Mouse (Mus musculus): ENCODE results near the gene Slc25a19.

Gene Slc25a19

DNA sequence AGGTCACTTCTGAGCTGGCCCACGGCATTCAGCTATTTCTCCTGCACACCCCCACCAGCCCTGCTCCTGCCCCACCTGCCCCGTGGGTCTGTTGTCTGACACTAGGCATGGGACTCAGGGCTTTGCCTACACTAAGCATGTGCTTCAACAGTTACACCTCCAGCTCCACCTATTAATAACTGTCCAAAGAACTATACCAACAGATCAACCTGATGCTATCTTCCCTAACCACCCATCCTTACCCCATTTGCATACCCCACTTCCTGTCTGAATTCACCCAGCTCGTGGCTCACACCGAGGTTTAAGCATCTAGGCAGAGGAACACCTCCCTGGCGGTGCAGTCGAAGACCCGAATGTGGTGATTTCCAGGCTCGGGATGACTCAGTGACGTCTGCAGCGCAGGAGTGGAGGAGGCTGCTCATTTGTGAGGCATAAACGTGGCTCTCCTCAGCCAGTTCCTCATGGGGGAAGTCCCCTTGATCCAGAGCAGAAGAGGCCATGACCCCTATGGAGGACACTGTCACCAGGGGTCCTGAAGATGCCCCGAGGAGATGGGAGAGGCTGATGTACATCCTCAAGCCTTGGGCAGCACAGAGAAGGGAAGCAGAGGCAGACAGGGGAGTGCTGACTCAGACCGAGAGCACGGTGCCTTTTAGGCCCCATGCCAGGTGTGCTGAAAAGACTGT lies 13.0 kb upstream of the Slc25a19 start:
- peak; percentile 55; the same call in 1 of the 2 replicates for ATAC-seq (ENCODE audit: low TSS enrichment)

DNA sequence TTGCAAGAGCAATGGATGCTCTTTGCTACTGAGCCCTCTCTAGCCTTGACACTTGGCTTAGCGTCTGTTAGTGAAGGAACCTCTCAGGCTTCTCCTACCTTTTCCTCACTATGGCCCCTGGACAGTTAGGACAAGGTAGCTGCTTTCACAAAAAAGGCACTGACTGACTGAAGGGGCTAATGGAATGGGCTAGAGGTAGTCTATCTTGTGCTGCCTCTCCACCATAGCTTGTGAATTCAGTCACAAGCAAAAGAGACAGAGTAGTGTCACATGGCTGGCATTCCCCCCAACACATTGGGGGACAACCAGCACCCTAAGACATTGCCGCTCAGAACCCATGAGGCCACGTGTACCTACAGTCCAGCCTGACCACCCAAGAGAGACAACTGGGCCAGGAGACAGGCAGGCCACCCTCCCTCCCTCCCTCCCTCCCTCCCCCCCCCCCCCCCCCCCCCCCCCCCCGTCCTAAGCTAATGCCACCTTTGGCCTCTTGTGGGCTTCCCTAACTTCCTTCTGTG lies 12.3 kb upstream of the Slc25a19 start:
- ATAC-seq (ENCODE audit: low TSS enrichment): no peak

DNA sequence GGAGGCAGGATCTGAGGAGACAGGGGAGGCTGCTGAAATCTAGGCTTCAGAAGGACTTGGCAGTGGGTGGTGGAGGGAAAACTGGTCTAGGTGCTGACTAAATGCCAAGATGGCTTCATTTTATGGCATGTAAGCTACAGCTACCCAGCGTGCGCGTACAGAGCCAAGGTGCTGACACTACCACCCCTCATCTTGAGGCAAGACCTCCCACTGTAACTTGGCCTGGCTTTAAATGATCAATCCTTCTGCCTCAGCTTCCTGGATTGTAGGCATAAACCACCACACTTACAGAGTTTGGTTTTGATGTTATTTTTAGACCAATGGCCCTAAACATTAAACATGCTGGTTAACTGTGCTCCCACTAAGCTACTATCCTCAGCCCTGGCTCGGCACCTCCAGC lies 11.4 kb upstream of the Slc25a19 start:
- ATAC-seq (ENCODE audit: low TSS enrichment): no peak

DNA sequence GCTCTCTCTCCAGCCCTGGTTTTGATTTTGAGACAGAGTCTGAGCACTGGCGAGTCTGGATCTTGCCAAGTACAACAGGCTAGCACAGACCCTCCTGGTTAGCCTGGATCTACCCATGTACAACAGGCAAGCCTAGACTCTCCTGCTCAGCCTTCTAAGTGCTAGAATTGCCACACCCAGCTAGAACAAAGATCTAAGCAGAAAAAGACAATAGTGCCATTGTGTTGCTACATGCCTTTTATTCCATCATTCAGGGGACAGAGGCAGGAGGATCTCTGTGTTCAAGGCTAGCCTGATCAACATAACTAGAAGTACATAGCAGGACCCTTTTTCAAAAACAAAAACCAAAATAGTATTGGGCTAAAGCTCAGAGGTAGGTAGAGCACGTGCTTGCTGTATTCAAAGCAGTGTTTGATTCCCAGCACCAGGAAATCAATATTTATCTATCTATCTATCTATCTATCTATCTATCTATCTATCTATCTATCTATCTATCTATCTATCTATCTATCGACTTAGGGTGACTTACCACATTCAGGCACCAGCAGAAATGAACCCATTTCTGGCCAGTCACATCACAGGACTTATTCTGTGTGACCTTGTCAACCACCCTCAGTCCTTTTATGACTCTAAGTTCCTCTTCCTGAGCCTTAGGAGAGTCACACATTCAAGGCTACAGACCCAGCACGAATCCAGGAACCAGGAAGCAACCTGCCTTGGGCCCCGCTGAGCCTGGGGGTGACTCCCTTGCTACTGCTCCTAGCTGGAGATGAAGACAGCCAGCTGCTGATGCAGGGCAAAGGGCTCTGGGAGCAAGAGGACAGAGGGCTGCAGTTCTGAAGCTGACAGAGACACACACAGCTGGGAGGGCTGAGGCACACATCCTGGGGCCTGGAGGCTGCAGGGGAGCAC lies 10.7 kb upstream of the Slc25a19 start:
- no peak for ATAC-seq (ENCODE audit: low TSS enrichment)

DNA sequence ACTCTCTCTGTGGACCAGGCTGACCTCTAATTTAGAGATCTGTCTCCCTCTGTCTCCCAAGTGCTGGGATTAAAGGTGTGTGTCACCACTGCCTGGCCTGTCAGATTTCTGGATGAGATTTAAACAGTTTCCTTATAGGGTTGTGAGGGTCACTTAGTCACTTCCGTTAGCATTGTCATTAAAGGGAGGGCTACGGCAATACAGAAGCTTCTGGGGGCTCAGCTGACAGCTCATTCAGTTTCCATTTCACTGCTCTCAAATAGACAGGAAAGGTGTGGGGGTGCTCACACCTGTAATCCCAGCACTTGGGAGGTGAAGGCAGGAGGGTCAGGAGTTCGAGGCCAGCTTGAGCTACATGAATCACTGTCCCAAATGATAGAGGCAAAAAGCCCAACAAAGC lies 8.9 kb upstream of the Slc25a19 start:
- ATAC-seq (ENCODE audit: low TSS enrichment): no peak

DNA sequence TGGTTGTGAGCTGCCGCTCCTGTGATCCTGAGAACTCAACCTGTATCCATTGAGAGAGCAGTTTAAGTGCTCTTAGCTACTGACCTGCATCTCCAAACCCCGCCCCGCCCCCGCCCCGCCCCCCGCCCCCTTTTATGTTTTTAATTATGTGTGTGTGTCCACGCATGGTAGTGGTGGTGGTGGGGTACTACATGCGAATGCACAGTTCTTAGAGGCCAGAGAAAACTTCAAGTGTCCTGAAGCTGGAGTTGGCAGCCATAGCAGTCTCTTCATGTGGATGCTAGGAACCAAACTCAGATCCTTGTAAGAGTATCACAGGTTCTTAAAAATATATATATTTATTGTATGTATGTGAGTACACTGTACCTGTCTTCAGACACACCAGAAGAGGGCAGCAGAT lies 7.4 kb upstream of the Slc25a19 start:
- no peak for ATAC-seq (ENCODE audit: low TSS enrichment)

DNA sequence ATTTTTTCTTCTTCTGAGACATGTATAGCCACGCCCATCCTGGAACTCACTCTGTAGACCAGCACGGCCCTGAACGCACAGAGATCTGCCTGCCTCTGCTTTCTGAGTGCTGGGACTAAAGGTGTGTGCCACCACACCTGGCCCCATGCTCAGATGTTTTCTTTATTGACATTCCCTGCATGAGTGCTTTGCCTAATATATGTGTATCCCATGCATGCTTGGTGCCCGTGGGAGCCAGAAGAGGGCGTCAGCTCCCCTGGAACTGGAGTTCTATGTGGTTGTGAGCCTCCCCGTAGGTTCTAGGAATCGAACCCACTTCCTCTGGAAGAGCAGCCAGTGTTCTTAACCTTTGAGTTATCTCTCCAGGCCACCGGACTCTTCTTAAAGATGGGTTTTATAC lies 6.9 kb upstream of the Slc25a19 start:
- ATAC-seq (ENCODE audit: low TSS enrichment): no peak

DNA sequence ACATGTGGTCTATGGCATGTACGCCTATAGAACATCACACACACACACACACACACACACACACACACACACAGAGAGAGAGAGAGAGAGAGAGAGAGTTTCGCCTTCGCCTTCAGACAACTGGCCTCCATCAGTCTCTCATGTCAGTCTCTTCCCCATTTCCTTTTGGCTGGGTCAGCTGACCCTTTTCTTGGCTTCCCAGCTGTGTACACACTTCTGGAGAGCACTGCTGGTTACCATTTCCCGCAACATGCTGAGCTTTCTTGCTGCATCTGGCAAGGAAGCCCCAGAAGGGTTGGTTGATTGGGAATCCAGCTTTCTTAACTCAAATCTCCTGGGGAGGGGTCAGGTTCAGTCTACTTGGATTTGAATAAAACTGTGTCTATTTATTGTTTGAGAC lies 6.0 kb upstream of the Slc25a19 start:
- no peak for ATAC-seq (ENCODE audit: low TSS enrichment)

DNA sequence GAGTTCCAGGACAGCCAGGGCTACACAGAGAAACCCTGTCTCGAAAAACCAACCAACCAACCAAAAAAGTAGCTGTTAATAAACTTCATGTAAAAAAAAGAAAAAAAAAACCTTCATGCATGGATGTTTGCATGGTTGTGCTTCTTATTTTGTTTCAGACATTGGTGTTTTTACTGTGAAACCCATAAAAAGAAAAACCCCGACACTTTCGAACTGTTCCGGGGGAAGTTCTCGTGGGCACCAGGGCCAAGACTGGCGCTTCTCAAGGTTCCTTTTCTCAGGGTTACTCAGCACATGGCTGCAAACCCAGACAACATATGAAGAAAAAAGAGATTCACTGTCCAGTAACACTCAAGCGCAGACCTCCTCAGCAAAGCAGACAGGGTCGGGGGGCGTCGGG lies 4.8 kb upstream of the Slc25a19 start:
- no peak for ATAC-seq (ENCODE audit: low TSS enrichment)

DNA sequence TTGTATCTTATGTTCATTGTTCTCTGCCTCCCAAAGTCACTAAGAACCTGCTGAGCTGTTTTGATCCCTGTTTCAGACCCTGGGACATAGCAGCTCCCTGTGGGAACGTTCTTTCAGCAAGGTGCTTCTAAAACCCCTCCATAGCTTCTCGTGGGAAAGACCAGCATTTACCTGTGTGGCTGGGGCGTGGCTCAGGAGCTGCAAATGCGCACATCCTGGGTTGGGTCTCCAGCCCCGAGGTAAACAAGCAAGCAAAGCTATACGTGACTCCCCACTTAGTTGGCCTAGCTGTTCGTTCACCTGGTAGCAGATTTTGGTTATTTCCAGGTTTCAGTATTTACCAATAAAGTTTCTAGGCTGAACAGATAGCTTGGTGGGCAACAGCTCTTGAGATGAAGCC lies 4.2 kb upstream of the Slc25a19 start:
- no peak for ATAC-seq (ENCODE audit: low TSS enrichment)

DNA sequence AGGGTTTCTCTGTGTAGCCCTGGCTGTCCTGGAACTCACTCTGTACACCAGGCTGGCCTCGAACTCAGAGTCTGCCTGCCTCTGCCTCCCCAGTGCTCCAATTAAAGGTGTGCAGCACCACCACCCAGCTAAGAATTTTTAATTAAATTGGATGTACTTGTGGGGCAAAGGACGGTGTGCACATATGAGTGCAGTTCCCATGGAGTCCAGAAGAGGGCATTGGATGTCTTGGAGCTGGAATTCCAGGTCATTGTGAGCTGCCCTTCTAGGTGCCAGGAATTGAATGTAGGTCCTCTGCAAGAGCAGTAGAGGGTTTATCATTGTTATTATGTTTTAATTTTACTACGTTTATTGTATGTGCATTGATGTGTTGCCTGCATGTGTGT lies 3.4 kb upstream of the Slc25a19 start:
- no peak for ATAC-seq (ENCODE audit: low TSS enrichment)

DNA sequence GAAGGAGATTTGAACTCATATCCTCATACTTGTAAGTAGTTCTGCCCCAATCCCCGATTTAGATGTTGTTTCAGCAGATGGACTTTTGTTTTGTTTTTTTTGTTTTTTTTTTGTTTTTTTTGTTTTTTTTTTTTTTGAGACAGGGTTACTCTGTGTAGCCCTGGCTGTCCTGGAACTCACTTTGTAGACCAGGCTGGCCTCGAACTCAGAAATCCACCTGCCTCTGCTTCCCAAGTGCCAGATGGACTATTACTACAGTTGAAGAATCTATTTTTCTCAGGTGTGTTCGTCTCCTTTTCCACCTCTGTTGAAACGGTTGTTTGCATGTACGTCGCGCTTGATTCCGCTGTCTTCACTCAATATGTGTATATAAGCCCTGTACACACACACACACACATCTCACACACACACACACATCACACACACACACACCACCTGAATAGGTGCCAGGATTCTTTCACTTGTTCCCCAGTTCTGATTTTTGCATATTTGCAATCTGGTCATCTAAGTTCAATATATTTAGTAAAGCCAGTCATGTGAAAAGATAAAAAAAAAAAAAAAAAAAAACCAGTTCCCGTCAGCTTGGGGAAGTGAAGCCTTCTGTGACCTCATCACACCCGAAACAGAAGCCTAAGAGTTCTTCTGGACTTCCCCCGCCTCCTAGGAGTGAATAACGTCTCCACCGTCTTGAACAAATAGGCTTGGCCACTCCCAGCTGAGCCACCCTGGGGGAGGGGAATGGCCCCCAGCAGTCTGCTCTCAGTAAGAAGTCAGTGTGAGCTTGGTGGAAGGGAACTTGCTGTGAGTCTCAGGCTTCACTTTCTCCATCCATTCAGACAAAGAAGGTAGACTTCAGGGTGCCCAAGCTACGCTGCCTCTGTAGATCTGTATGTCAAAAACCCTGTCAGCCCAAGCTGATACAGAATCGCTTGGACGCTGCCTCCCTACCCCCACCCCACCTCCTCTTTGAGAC lies 2.7 kb upstream of the Slc25a19 start:
- ATAC-seq (ENCODE audit: low TSS enrichment): no peak

DNA sequence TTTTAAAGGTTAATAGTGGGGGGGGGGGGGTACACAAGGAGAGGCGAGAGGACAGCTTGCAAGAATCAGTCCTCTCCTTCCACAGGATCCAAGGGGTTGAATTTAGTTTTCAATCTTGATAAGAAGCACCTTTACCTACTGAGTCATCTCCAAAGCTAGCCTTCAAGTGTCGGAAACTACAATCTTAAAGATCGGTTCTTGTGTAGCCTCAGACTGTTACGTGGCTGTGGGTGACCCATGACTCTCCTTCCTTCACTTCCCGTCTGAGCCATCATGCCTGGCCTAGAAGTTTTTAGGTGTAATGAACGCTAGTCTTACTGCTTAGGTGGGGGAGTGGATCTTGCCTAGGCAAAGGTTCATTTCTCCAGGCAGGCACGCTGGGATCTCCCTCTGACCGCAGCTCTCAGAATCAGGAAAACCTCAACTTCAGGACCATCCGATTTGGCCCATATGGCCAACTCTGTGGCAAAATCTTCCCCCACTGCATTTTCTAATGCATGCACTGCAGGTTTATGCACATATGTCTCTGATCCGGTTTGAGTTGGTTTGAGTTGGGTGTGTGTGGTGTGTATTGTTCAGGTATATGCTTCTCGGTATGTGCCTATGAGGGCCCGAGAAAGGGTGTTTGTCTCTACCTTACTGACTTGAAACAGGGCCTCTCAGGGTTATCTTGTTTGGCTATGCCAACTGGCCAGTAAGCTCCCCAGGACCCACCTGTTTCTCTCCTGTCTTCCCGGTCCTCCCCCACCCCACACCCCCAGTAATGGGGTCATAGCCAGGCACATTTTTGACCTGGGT lies 1.8 kb upstream of the Slc25a19 start:
- no peak for ATAC-seq (ENCODE audit: low TSS enrichment)

DNA sequence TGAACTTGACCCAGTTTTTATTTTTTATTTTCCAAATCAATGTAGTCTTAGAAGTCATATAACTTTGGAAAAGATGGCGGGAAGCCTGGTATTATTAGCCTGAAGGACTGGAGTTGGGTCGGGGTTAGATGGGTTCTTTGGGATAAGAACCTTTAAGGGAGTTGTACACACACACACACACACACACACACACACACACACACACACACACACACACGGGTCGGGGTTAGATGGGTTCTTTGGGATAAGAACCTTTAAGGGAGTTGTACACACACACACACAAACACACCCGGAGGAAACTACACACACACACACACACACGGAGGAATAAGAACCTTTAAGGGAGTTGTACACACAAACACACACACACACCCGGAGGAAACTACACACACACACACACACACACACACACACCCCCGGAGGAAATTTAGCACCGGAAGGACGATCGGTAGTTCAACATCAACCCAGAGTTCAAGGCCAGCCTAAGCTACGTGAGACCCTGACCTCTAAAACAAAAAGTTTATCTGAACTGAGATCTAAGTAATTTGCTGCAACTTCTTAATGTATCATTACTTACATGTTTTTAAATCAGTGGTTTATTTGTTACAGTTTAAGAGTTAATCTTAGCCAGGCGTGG lies 488 bp upstream of the Slc25a19 start:
- no peak for ATAC-seq (ENCODE audit: low TSS enrichment)

DNA sequence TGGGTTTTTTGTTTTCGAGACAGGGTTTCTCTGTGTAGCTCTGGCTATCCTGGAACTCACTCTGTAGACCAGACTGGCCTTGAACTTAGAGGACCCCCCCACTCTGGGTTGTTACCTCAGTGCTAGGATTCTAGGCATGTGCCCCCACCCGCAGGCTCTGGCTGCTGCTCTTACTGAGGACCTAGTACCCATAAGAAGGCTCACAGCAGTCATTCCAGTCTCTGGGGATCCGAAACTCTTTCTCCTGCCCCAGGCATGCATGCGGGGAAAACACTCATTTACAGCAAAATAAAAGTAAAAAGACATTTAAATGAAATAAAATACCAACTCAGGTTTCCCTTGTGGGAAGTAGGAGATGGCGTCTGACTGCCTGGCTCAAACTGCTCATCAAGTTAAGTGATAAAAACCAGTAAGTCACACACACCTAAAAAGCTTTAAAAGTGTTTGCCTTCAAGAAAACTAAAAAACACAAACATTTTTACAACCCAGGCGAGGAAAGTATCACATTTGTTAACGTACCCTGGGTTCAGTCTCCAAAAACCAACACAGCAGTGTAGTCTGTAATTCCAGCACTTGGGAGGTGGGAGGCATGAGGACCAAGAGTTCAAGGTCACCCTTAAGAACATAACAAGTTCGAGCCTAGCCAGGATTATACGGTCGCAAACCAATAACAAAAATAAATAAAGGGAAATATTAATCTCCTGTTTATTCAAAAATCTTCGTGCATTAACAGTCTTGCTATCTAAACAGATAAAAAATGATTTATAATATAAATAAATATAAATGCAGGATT lies 1.1 kb downstream of the Slc25a19 start:
- no peak for ATAC-seq (ENCODE audit: low TSS enrichment)

DNA sequence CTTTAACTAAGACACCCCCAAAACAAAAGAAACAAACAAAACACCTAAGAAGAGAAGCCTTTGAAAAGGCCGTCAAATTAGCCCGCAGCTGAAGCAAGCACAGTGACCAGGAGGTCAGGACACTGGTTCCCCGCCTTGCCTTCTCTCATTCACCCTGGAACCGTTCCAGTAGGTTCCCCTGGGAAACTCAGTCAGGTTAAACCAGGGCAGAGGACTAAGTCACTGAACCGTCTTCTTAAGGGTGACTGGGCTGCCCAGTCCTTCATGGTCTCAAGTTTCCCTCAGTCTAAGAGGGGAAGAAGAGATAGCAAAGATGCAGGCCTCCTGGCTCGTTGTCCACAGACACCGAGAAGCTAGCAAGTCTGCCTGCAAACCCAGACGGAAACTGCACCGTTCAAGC lies 2.2 kb downstream of the Slc25a19 start:
- ATAC-seq (ENCODE audit: low TSS enrichment): no peak

DNA sequence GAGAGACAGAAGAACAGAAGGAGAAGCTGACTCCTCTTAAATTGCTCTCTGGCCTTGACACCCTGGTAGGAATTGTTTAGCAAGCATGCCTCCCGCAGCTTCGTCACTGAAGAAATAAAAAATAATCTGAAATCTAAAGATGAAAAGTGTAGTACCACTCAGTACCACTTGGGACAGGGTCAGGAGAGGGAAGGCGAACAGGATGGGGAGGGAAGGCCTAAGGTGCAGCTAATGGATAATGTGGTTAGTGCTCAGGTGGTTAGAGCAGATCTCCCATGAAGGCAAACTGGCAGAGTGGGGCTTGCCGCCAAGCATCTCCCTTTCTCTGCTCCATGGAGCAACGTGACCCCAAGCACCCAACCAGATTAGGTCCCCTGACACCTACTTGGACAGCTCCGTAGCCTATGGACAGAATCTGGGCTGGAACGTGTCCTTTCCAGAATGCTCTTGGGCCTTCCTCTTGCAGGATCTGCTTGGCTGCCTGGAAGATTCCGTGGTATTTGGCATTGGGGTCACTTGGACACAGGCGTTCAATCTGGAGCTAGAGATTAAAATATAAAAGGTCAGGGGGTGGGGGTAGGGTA lies 4.5 kb downstream of the Slc25a19 start:
- no peak for ATAC-seq (ENCODE audit: low TSS enrichment)

DNA sequence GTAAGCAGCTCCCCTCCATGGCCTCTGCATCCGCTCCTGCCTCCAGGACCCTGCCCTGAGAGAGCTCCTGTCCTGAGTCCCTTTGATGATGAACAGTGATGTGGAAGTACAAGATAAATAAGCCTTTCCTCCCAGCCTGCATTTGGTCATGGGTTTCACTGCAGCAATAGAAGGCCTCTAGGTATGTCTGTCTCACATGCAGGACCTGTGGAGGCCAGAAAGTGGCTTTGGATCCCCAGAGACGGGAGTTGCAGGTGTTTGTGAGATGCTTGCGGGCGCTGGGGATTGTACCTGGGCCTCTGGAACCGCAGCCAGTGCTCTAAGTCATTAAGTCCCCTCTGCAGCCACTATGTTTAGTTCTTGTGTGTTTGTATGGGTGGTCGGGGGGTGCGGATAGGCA lies 8.1 kb downstream of the Slc25a19 start:
- ATAC-seq (ENCODE audit: low TSS enrichment): no peak

DNA sequence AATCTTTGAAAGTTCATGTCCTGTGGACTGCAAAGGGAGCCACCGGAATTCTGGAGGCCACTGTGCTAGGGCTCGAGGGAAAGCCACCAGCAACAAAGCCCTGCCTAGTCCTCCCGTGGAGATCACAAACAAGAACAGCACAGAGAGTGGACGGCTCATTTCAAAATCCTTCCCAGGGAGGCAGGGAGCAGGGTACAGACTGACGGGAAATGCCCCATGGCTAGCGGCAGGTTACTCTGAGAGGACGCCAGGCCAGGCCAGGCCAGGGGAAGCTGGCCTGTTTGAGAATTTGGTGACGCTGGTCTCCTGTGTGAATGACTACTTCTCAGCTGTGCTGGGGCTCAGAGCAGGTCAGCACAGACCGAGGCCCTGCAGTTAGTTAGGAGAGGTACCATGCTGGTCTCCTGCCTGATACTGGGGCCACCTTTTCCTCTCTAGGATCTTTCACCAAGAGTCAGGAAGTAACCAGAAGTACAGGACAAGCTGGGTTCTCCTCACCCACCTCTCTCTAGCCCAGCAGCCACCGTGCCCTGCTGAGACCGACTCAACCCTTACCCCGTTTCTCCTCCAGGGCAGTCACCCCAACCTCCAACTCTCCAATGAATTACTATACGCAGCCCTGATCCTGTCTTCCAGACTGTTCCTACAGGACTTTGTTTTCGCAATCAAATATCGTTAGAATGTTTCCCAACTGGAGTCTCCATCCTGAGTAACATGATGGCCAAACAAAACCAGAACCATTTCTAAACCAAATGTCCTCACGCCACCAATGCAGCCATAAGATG lies 9.2 kb downstream of the Slc25a19 start:
- no peak for ATAC-seq (ENCODE audit: low TSS enrichment)
